Mouse (Mus musculus) intestine, postnatal 0 days (tissue): ENCODE data around the gene Mief2. TPM values are rescaled to one million over a fixed set of nuclear protein-coding genes. Genes with fewer than 3 reads are reported as not detected.

Experiments used
- ATAC-seq: fragments of 200-750 bp; cut with Nextera tagmentation; 2 replicates; pipeline ENCODE4 v1.8.0; 2017; ENCODE audit warnings: mild to moderate bottlenecking, moderate TSS enrichment, moderate library complexity
- H3K27ac ChIP-seq: fragments of 300-500 bp; sonication (generic); 2 replicates; pipeline ENCODE4 v1.5.1; 2014; ENCODE audit warnings: mild to moderate bottlenecking, low read depth, low read length, moderate library complexity
- H3K27me3 ChIP-seq: fragments of 300-500 bp; sonication (generic); replicated peaks from 2 replicates; pipeline ENCODE4 v1.6.1; 2014; ENCODE audit warnings: low read length, mixed read lengths; ENCODE audit not compliant: control insufficient read depth, insufficient read depth
- H3K36me3 ChIP-seq: fragments of 300-500 bp; sonication (generic); 2 replicates; pipeline ENCODE4 v1.6.1; 2014; ENCODE audit warnings: mild to moderate bottlenecking, moderate library complexity; ENCODE audit not compliant: control insufficient read depth, insufficient read depth
- H3K4me1 ChIP-seq: fragments of 300-500 bp; sonication (generic); replicated peaks from 2 replicates; pipeline ENCODE4 v1.6.1; 2014; ENCODE audit warnings: antibody characterized with exemption, low read length, mixed read lengths; ENCODE audit not compliant: control insufficient read depth, insufficient read depth
- H3K4me2 ChIP-seq: fragments of 300-500 bp; sonication (generic); replicated peaks from 2 replicates; pipeline ENCODE4 v1.6.1; 2014; ENCODE audit warnings: low read depth, mild to moderate bottlenecking, moderate library complexity
- H3K4me3 ChIP-seq: fragments of 300-500 bp; sonication (generic); 2 replicates; pipeline ENCODE4 v1.5.1; 2014; ENCODE audit warnings: low read depth, low read length
- H3K9ac ChIP-seq: fragments of 300-500 bp; sonication (generic); 2 replicates; pipeline ENCODE4 v1.6.1; 2014; ENCODE audit warnings: mild to moderate bottlenecking, low read depth, low read length
- H3K9me3 ChIP-seq: fragments of 300-500 bp; sonication (generic); 2 replicates; pipeline ENCODE4 v1.6.1; 2016; ENCODE audit warnings: mixed run types; ENCODE audit not compliant: control insufficient read depth
- CTCF ChIP-seq: sonication (generic); IDR thresholded peaks from 2 replicates; pipeline ENCODE4 v1.5.1; 2016; ENCODE audit warnings: low read depth, mild to moderate bottlenecking, control low read depth, antibody characterized with exemption, moderate library complexity
- WGBS: fragments of 180-500 bp; shearing (Covaris S2); extraction: QIAGEN DNeasy Blood & Tissue Kit; methylation state at CpG from one replicate; pipeline ENCODE4 v1.1.7; 2014; 5-methylcytosine and 5-hydroxymethylcytosine counted together
- polyA plus RNA-seq: library from polyadenylated mRNA; unstranded; fragments of >200 nt; fragmentation: Nextera tagmentation; extraction: Ambion mirVana; gene quantifications from 2 replicates; pipeline ENCODE4 v1.2.1, GENCODE M21; 2015

Mief2 gene
- polyA plus RNA-seq, 1 experiment from 2014 or later: 7.3 TPM

GRCm38 (mm10) chr11:60715833-60716232 lies 12.4 kb upstream of the Mief2 start:
- Histone ChIP-seq H3K27me3 (no peaks in the 10 kb centered on the region), H3K9me3 (no peaks in the 10 kb centered on the region), H3K4me2 (no peak overlapping the region), H3K27ac (no peak overlapping the region), H3K36me3 (peaks cover 98% of the 10 kb centered on the region), H3K4me3 (no peak overlapping the region), H3K4me1 (no peaks in the 10 kb centered on the region), H3K9ac (no peak overlapping the region)
- ATAC-seq: no peak
- TF ChIP-seq CTCF: no peak
- 83% methylated on average over 5 of the region's 5 CpGs for WGBS

- 37% methylated on average over 5 of the region's 5 CpGs for WGBS
These were observed 8.9 kb upstream of the Mief2 start for GRCm38 (mm10) chr11:60719263-60719662.

GRCm38 (mm10) chr11:60726601-60727391 lies 1.4 kb upstream of the Mief2 start, which contains the start of gene Flii:
TSS of gene Flii (minus strand) at chr11:60727263.
- peak; percentile 73 for ATAC-seq
- under 1% methylated on average over 35 of the region's 71 CpGs for WGBS
- TF ChIP-seq CTCF: peak; percentile 85

More at GRCm38 (mm10) chr11:60719263-60719662, 8.9 kb upstream of the Mief2 start:
- no peak overlapping the region for H3K27ac ChIP-seq
- no peaks in the 10 kb centered on the region for H3K27me3 ChIP-seq
- H3K9ac ChIP-seq: no peak overlapping the region
- no peak overlapping the region for H3K4me3 ChIP-seq
- H3K4me2 ChIP-seq: no peak overlapping the region
- ATAC-seq: no peak
- no peaks in the 10 kb centered on the region for H3K4me1 ChIP-seq
- no peak for TF ChIP-seq CTCF
- no peaks in the 10 kb centered on the region for H3K9me3 ChIP-seq
- H3K36me3 ChIP-seq: peaks cover 97% of the 10 kb centered on the region

GRCm38 (mm10) chr11:60727392-60728140 lies 632 bp upstream of the Mief2 start:
- ATAC-seq: peak; percentile 1; the same call in 1 of the 2 replicates
- peaks cover 25% of the 10 kb centered on the region for H3K36me3 ChIP-seq
- no peak for TF ChIP-seq CTCF
- no peaks in the 10 kb centered on the region for H3K9me3 ChIP-seq
- H3K4me2 ChIP-seq: peak overlapping the region; percentile 78
- H3K27me3 ChIP-seq: no peaks in the 10 kb centered on the region
- no peaks in the 10 kb centered on the region; the same call in 1 of the 2 replicates for H3K4me1 ChIP-seq
- 6% methylated on average over 12 of the region's 12 CpGs for WGBS
- H3K9ac ChIP-seq: peak overlapping the region; percentile 89
- peak overlapping the region; percentile 83 for H3K27ac ChIP-seq
- H3K4me3 ChIP-seq: peak overlapping the region; percentile 82

More at GRCm38 (mm10) chr11:60726601-60727391, 1.4 kb upstream of the Mief2 start, which contains the start of gene Flii:
- no peaks in the 10 kb centered on the region for H3K9me3 ChIP-seq
- peaks cover 29% of the 10 kb centered on the region for H3K36me3 ChIP-seq
- H3K27ac ChIP-seq: peak within 1 kb of the TSS; percentile 83
- peak within 1 kb of the TSS; percentile 89 for H3K9ac ChIP-seq
- no peaks in the 10 kb centered on the region; the same call in 1 of the 2 replicates for H3K4me1 ChIP-seq
- peak within 1 kb of the TSS; percentile 82 for H3K4me3 ChIP-seq
- no peaks in the 10 kb centered on the region for H3K27me3 ChIP-seq
- peak within 1 kb of the TSS; percentile 78 for H3K4me2 ChIP-seq

GRCm38 (mm10) chr11:60729217-60729641 lies 1.0 kb downstream of the Mief2 start:
- Histone ChIP-seq H3K4me3 (peak overlapping the region; percentile 82; the same call in 1 of the 2 replicates), H3K4me1 (no peaks in the 10 kb centered on the region; the same call in 1 of the 2 replicates), H3K36me3 (peaks cover 11% of the 10 kb centered on the region; the same call in 1 of the 2 replicates), H3K9ac (no peak overlapping the region), H3K27me3 (no peaks in the 10 kb centered on the region), H3K27ac (no peak overlapping the region), H3K9me3 (no peaks in the 10 kb centered on the region), H3K4me2 (peak overlapping the region; percentile 78)
- ATAC-seq: no peak
- 70% methylated on average over 6 of the region's 6 CpGs for WGBS
- TF ChIP-seq CTCF: no peak

GRCm38 (mm10) chr11:60730169-60730568 lies 2.0 kb downstream of the Mief2 start:
- Histone ChIP-seq H3K4me3 (no peak overlapping the region), H3K36me3 (peaks cover 6% of the 10 kb centered on the region; the same call in 1 of the 2 replicates), H3K27ac (no peak overlapping the region), H3K27me3 (no peaks in the 10 kb centered on the region), H3K9ac (no peak overlapping the region), H3K9me3 (no peaks in the 10 kb centered on the region), H3K4me1 (no peaks in the 10 kb centered on the region; the same call in 1 of the 2 replicates), H3K4me2 (no peak overlapping the region)
- no peak for ATAC-seq
- 81% methylated on average over 9 of the region's 9 CpGs for WGBS
- no peak for TF ChIP-seq CTCF
